Mouse (Mus musculus) T-helper 1 cell (primary cell): ENCODE measurements around the gene Zdhhc13.

Experiments used
- in situ Hi-C: fragments of 300-600 bp; cut with MboI, MseI; formaldehyde crosslinking; loops from one replicate; pipeline ENCODE4 v1.15.1; 2025; ENCODE audit warnings: high pct_unique_total_duplicates

Gene Zdhhc13

GRCm38 (mm10) chr7:48841538-48841937 lies 52.7 kb downstream of the Zdhhc13 start:
- in situ Hi-C loops: no loop called here

GRCm38 (mm10) chr7:48842353-48842752 lies 53.5 kb downstream of the Zdhhc13 start:
- in situ Hi-C loops: no loop called here

GRCm38 (mm10) chr7:48843541-48843940 lies 54.7 kb downstream of the Zdhhc13 start:
- in situ Hi-C loops: no loop called here

- in situ Hi-C loops: no loop called here
Observed at GRCm38 (mm10) chr7:48845213-48845973, 56.6 kb downstream of the Zdhhc13 start.

DNA sequence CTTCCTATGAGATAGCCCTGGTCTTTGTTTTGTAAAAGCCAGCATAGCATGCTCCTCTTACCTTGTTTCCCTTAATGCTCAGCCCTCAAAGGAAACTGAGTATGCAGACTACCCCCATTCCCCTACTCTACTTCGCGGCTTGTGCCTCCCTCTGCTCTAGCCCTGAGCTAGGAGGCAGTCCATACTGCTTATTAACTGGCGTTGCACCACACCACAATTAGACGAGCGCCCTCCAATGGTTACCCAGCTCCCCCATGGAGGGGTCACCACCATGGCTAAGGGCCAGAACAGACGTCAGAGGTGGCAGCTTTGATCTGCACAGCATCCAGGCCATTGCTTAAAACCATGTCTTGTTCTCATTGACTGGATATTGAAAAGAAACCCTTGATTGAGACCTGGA lies 58.0 kb downstream of the Zdhhc13 start:
- in situ Hi-C loops: no loop called here

DNA sequence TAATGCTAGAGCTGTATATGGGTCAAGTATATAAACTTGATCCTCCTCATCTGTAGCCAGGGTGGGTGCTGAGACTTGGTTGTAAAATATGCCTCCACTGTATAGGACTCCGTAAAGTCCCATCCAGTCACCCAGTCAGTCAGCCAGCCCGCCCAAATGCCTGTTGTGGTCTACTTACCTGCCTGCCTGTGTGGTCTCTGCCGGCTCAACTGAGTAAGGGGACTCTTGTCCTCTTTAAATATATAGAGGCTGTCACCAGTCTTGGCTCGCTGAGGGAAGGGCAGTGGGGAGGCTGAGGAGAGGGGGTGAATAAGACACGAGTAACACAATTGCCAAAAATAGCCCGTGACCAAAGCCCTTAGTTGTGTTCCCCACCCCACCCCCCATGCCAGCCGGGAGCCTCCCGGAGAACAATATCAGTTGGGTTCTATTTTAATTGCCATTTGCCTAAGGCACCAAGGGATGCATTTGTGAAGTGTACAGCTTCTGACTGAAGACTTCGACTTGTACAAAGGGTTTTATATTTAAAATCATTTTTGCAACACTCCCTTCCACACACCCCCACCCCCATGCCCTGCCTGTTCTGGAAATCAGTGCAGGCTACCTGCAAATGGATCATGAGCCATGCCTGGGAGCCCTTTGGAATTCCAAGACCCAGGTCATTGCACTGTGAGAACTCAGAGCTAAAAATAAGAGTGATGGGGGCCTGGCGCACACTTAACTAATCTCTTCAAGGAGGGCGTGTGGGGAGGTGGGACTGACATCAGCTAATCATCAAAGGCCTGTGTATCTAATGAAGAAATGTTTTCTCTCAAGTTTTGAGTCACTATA lies 59.2 kb downstream of the Zdhhc13 start, which contains the start of gene Csrp3:
Gene Csrp3, minus strand, starts transcription at position 214 of the 831 bp plus-strand sequence.
- in situ Hi-C loops: no loop called here

DNA sequence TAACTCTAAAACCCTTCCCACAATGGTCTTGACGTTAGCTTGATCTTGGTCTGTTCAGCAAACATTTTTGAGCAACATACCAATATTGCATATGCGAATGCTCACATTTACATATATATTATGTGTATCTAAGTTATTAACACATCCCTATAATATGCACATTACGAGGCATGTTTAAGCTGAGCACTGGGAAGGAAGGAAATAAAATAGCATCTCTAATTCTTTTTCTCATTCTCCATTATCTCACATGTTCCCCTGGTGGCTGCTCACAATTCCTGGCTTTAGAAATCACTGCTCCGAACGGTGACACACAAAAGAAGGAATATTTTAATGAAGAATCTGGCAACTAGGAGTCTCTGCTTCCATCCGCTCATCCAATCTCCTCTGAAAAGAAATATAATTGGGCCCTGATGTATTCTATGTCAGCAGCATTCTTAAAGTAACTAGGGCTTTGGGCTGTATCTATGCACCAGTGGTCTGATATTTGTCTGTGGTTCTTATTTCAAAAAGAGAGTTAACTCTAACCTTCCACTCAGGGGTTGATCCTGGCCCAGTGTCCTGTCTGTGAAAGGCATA lies 62.8 kb downstream of the Zdhhc13 start:
- in situ Hi-C loops: no loop called here

GRCm38 (mm10) chr7:48853496-48853895 lies 64.7 kb downstream of the Zdhhc13 start:
- in situ Hi-C loops: no loop called here

DNA sequence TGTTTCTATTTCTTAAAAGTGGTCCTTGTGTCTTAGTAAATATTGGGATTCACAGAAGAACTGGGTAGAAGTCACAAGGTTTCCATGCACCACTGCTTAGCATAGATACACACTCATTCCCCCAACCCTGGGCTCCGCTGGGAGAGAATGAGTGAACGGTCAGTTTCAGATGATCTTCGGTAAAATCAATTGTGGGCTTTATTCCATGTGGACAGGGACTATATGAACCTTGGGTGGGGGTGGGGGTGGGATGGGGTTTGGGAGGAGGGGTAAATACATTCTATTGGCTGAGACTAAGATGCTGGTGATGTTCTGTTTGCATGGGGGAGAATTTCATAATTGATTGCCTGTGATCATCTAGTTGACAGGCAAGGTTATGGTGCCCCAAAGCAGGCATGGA lies 66.7 kb downstream of the Zdhhc13 start:
- in situ Hi-C loops: no loop called here

DNA sequence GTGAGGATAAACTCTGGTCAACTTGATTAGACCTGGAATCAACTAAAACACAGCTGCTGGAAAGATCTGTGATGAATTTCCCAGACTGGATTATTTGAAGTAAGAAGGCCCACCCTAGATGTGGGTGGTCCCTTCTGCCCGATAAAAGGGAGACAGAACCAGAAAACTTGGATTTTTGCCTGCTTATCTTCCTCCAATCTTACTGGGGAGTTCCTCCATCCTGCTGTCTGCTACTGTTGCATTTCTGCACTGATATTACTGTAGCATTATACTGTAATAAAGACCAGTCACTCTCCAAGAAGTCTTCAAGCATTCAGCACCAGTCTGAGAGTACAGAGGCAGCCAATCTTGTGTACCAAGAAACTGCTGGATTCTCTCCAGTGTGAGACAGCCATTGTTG lies 69.5 kb downstream of the Zdhhc13 start:
- in situ Hi-C loops: no loop called here

DNA sequence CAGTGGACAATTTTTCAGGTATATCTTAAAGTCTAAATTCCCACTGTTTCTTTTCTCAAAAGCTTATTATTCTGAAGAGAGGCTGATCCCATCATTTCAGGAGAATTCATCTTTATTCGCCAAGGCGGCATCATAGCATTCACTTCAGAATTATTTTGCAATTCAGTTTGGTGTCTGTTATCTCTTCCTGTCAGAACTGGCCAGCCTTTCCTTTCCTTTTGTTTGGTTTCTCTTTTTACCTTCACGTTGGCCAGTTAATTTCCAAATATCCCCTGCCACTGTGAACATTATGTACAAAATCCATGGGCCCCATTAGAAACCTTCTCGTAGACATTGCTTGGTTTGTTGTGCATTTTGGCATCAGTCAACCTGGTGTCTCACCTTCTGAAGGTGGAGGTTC lies 70.6 kb downstream of the Zdhhc13 start:
- in situ Hi-C loops: no loop called here

DNA sequence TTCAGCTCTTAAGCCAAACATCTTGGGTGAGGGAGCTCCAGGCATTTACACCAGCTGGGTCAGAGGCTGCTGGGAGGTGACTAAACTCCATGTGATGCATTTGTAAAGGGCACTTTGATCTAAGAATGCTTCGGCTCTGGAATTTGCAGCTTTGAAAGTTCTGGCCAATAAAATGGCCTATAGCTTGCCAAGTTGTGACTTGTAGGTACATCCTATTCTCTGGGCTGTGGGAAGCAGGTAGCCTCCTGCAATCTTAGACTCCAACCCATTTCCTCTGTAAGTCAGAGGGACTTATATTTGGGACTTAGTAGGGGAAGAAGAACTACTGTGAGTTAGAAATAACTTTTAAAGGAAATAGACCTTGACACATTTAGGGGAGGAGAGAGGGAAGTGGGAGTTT lies 72.1 kb downstream of the Zdhhc13 start:
- in situ Hi-C loops: no loop called here

GRCm38 (mm10) chr7:48861796-48862195 lies 73.0 kb downstream of the Zdhhc13 start:
- in situ Hi-C loops: no loop called here

GRCm38 (mm10) chr7:48864199-48864598 lies 75.4 kb downstream of the Zdhhc13 start:
- in situ Hi-C loops: no loop called here

GRCm38 (mm10) chr7:48864671-48865458 lies 76.1 kb downstream of the Zdhhc13 start:
- in situ Hi-C loops: loop anchor here (5.0 kb wide), 1 partner anchor 68 kb away; no protein-coding TSS in a partner anchor

DNA sequence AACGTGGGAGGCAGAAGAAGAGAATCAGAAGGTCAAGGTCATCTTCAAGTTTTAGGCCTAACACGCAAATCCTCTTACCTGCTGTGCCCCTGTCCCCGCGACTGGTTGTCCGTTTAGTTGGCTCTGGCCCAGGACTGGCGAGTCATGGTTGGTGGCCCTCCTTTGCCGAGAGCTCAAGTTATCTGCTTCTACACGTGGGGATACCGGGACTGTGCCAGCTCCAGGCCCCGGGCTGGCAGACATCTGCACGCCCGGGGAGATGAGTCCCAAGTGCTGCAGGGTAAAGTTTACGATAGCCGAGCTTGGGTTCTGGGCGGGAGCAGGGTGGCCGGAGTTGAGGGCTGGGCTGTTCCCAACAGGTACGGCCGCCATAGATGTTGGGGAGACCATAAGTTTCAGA lies 78.8 kb downstream of the Zdhhc13 start:
- in situ Hi-C loops: loop anchor here (5.0 kb wide), 1 partner anchor 70 kb away; no protein-coding TSS in a partner anchor

GRCm38 (mm10) chr7:48870144-48870543 lies 81.3 kb downstream of the Zdhhc13 start:
- in situ Hi-C loops: no loop called here

DNA sequence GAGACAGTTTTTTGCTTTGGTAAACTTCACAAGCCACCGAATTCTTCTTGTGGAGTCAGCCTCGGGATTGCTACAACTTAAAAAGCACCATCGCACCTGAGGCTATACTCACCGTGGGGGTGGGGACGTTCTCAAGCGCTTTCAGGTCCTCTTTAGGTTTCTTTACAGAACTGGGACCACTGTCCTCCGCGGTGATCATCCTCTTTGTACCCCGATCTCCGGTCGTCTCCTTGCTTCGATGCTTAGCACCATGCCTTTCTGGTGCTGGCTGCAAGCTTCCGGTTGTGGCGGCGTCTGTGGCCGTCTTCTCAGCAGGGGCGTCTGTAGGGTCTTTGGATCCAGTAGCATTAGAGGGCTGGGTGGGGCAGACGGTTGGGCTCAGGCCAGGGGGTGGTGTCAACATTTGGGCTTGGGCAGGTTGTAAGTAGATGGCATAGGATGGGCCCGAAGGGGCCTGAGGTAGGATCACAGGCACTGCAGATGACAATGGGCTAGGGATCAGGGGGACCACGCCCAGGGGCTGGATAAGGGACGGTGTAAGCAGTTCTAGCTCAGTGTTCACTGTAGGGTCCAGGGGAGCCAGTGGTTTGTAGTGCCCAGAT lies 81.9 kb downstream of the Zdhhc13 start:
- in situ Hi-C loops: no loop called here

- in situ Hi-C loops: no loop called here
Observed at GRCm38 (mm10) chr7:48871292-48871691, 82.5 kb downstream of the Zdhhc13 start.

DNA sequence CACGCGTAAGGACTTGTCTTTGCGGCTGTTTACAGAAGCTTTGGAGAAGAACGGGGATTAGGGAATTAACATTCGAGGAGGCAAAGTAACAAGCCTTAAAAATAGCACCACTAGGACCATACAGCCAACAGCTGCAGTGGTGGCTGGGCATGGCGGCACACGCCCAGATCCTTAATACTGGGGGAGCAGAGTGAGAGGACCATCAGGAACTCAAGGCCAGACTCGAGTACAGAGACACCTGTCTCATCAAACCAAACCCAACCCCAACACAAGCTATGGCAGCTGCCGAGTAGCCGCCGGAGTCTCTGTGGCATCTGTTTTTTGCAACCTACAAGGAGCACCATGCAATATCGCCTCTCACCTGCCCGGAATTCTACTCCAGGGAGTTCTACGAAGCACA lies 86.3 kb downstream of the Zdhhc13 start:
- in situ Hi-C loops: loop anchor here (5.0 kb wide), 2 partner anchors 123 to 902 kb away; partner anchors contain the start of gene Prmt3

DNA sequence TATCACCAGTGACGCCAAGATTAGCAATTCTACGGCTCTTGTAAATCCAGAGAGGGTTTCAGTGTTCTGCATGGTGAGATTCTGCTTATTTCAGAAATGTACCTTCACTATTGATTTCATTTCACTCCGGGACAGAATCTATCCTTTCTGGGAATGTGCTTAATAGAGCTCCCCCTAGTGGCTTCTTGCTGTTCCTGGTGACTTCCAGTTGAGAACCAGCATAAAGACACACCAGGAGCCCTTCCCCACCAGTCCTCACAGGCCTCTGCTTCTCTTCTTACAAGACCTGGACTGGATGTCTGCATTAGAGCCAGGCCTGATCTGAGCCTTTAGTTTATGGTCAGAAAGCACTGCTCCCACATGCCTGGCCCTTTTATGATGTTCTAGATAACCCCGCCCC lies 87.7 kb downstream of the Zdhhc13 start:
- in situ Hi-C loops: loop anchor here (5.0 kb wide), 2 partner anchors 124 to 901 kb away; partner anchors contain the start of gene Prmt3
